Mouse (Mus musculus): Measurements from ENCODE around the gene Utrn. TPM values are rescaled to one million over a fixed set of nuclear protein-coding genes. Genes with fewer than 3 reads are reported as not detected.

The Utrn gene
- polyA plus RNA-seq, 2 experiments from 2014 or later, result 255 to 319 TPM

- no peak for ATAC-seq
Observed at GRCm38 (mm10) chr10:12832163-12832562, 37.0 kb downstream of the Utrn start.

DNA sequence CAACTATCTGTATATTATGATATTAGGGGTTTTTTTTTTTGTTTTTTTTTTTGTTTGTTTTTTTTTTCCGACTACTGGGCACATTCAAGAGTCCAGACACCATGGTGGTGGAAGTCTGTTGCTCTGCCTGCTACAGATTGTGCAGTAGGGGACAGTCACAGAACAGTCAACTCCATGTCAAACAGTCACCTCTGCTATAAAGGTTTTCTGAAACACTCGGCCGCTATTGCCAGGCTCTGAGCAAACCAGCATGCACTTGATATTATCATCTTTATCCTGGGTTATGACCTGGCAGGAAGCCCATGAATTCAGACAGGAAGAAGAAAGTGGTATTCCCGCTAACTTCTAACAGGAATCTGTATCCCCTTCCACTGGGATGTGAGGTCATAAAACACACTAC, 41.4 kb downstream of the Utrn start:
- no peak for ATAC-seq

GRCm38 (mm10) chr10:12827306-12827705, 41.9 kb downstream of the Utrn start:
- no peak for ATAC-seq

DNA sequence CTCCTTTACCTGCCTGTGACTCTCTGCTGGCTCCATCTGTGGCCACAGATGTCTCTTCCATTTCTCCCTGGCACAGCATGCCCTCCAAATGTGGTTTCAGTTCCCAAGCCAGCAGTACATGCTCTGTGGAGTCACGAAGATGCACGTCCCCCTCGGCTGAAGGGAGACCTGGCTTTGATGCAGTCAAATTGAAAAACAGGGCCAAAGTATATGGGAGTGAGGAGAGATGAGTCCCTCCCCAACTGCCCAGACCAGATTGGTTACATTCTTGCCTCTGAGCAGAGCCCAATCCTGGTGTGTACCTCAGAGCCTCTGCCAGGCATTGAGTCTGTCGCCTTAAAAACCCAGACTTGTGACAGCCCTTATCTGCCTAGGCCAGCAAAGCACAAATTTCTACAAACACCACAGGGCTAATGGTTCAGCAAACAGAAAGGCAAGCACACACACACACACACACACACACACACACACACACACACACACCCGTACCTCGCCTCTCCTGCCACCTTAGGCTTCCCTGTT, 42.3 kb downstream of the Utrn start:
- no peak for ATAC-seq

DNA sequence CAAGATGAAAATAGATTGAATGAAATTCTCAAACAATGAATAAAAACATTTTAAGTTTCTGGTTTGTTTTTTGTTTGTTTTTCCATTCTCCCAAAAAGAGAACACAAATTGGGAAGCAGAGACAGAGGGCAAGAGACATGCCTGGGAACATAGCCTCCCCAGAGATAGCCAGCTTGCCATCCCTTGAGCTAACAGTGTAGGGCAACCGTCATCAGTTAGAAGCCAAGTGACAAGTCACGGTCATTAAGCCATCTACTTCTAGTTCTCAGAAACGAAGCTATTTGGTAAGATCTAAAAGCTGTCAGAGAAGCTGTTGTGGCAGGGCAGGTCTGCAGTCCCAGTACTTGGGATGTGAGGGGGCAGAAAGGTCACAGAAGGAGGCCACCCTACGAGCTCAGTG, 44.8 kb downstream of the Utrn start:
- ATAC-seq, result no peak

DNA sequence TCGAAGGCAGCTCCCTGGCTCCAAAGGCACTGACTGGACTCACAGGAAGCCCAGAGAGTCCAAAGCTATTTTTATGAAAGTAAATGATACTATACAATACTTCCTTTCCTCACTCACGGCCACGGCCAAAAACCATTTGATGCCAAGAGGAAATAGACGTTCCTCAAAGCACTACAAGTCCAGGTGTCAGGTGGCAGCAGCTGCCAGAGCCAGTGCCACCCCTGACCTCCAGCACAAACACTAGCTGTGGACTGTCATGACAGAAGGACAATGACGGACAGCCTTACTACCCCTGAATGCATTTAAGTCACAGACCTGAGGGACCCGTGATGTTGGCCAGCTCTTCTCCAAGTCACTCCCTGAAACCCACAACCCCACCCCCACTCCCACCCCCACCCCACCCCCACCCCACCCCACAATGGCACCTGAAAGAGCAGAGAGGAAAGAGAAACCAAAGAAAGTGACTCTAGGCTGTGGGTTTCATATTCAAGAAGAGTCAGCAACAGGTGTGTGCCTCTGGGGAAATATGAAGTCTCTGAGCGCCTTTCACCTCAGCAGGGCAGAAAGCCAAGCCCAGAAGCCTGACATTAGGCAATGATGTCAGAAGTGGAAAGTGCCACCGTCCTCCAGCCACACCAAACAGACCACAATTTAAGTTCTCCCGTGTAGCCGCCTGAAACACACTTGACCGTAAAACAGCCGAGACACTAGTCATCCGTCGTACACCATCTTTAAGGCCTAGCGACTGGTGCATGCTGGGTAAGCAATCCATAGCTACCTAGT, 45.5 kb downstream of the Utrn start:
- ATAC-seq, result peak; percentile 77

DNA sequence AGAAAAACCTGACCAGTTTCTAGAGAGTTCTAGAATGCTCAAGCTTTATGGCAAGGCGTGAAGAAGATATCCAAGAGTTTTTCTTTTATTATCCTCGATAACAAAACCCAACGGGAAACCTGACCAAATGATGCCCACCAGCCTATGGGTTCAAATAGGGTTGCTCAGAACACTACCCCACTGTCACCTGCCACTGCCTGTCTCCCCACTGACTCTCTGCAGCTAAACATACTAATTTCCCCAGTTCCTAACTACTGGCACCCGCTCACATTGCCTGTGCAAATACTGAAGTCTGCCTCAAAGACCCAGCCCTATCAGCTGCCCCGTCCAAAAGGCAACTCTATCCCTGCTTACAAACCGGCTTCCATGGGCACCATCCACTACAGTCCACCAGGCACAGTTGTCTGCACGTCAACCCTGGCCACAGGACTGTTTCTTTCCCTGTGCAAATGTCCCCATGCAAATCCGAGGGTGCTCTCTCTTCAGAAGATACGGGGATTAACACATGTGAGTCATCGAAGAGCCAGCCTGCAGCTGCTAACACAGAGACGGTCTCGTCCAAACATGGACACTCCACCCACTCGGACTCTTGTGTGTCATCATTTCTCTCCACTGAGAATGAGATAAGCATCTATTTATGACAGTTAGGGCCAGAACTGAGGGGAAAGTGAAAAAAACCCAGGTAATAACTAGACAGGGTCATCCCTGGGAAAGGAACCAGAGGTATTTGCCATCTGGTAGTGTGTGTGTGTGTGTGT, 48.0 kb downstream of the Utrn start:
- ATAC-seq, result no peak

- no peak for ATAC-seq
Observed at GRCm38 (mm10) chr10:12817409-12817808, 51.8 kb downstream of the Utrn start.

DNA sequence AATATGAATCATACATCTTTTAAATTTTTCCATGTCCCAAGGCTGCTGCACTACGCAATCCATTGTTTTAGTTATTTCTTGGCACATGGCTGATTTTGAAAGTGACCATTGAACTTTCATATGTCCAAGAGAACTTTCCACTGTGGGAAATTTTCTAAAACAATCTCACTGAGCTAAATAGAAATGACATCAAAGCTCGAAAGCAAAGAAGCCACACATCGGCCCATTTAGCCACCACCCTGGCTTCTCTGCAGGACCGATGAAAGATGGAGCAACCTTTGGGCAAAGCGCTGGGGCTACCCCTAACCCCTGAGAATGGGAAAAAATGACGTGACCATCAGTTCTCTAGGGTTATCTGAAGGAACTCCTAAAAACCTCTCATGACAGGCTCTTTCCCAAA, 52.6 kb downstream of the Utrn start:
- no peak for ATAC-seq

GRCm38 (mm10) chr10:12814411-12814810, 54.8 kb downstream of the Utrn start:
- ATAC-seq, result no peak

GRCm38 (mm10) chr10:12813881-12814280, 55.3 kb downstream of the Utrn start:
- peak; percentile 43 for ATAC-seq

DNA sequence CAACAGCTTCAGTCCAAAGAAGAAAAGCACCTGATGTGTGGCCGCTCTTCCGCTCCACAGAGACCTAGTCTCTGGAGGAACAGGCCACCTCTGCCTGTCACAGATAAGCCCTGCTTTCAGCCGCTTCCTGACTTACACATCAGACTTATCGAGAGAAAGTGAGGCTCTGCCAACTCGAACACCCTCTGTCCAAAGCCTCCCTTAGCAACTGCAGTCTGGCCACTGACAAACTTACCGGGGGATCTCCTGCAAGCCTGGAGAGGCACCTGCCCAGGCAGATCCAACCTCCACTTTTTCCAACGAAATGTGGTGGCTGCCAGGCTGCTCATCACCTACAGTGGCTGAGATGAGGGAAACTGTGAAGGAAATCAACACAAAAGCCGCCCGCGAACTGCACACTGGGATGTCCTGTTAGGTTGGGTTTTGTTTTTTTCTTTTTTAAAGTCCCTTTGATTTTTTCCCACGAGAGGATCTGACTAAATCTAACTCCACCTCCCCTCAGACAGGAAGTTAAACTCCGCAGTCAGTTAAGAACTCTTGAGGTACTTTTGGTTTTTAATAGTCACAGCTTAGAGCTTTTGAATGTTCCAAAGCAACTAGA, 55.9 kb downstream of the Utrn start:
- ATAC-seq, result peak; percentile 77

DNA sequence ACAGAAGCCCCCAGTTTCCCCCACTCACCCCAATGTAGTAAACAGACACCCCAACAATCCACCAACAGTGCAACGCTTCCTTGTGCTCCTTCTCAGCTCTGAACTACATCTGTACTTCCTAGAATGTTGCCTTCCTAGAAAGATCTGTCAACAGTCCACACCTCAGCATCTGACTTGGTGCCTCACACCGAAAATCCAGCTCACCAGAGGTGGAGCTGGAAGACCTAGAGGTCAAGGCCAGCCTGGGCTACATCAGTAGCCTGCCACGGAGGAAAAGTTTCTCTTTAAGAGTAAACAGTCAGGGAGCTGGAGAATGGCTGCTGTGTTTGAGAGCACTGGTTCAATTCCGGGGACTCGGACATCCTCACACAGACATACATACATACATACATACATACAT, 56.5 kb downstream of the Utrn start:
- no peak for ATAC-seq

DNA sequence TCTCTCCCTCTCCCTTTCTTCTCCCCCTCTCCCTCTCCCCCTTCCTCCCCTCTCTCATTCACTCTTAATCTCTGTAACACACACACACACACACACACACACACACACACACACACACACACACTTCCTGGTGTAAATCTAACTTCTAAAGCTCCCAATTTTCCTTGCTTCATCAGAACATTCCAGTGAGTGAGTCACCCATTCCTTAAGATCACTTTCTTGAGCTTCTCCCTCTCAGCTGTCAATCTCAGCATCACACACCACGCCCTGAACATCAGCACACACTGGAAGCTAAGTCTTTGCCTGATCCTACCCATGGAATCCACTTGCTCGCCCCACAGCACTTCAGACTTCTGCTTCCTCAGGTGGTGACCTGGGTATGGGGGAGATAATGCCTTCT, 58.3 kb downstream of the Utrn start:
- no peak for ATAC-seq

GRCm38 (mm10) chr10:12809702-12810101, 59.5 kb downstream of the Utrn start:
- no peak for ATAC-seq

DNA sequence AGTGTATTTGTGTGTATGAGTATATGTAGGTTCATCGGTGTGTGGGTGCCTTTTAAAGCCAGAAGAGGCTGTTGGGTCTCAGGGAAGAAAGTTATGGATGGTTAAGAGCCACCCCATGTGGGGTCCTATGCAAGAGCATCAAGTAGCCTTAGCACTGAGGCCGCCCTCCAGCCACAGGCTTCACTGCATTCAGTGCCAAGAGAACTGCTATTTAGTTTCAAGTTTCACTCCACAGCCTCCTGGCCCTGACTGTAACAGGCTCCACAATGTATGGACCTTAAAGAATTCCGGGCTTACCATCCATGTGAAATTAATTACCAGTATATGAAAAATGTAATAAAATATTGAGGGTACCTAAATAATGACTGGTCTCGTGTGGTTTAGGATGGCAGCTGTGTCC, 60.7 kb downstream of the Utrn start:
- no peak for ATAC-seq

DNA sequence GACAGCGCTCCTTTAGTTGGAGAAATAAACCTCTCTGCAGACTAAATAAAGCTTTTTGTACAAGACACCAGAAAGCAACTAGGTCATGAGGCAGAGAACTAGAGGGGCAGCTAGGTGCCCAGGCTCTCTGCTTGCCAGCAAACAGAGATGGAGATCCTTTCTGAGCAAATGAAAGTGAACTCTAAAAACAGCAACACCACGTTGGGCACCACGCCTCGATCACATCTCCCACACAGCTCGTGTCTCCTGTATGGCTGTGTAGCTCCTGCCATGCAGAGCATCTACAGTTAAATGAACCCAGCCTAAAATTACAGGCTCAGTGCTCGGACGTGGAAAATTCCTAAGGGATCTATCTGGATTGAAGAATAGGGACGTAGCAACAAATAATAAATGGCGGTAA, 61.5 kb downstream of the Utrn start:
- ATAC-seq, result no peak

DNA sequence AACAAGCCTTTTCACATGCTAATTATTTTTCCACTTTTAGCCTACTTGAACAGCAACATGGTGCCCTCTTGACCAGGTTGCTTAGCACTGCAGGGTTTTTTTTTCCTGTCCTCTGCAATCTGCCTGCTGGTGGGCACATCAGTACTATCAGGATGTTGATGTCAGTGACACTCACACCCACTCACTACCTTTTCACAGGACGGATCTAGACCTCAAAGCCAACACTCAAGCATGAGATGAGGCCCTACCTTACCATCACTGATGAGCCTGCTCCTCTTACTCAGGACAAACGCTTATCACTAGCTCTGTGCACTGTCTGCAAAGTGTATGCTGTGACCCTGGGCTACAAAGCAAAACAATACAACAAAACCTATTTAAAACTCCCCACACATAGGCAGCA, 63.3 kb downstream of the Utrn start:
- peak; percentile 90 for ATAC-seq

GRCm38 (mm10) chr10:12803939-12804338, 65.2 kb downstream of the Utrn start:
- ATAC-seq, result no peak

DNA sequence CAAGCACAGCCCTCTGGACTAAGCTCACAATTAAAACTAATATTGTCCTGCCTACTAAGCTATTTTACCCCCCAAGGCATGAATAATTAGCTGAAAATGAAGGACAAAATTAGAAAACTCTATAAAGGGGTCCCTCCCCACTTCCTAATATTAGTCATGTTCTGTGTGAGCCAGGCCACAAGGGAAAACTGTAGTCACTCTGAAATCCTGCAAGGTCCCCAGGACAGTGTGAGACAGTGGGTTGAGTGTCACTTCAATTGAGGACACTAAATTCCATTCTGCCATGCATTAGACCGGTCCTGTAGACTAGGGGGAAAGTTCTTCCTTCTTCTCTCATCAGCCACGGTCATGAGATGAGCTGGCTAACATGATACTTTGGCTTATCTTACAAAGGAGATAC, 69.7 kb downstream of the Utrn start:
- ATAC-seq, result no peak

DNA sequence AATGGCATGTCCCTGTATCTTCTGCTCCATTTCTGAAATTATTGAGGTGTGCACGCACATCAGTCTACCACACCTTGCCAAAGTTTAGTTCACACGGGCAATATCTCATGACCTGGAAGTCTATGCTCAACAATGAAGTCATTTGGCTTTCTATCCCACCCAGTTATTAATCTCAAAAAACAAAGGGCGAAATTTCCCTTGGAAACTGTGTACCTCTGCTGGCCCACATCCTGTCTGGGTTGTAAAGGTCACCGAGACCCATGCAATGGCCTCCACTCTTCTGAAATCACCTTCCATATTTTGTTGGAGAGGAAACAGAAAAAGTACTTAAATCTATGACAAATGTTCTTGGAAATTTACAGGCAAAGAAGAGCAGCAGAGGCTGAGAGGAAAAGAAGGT, 70.9 kb downstream of the Utrn start:
- peak; percentile 44 for ATAC-seq

- ATAC-seq, result no peak
Observed at GRCm38 (mm10) chr10:12796510-12796840, 72.7 kb downstream of the Utrn start.

GRCm38 (mm10) chr10:12795796-12796509, 73.2 kb downstream of the Utrn start:
- no peak for ATAC-seq

All from activated CD4-positive, CD25-positive, alpha-beta regulatory T cell, adult 4 months (primary cell).